Mouse (Mus musculus): ENCODE results near the gene Tspan5.

Gene Tspan5

DNA sequence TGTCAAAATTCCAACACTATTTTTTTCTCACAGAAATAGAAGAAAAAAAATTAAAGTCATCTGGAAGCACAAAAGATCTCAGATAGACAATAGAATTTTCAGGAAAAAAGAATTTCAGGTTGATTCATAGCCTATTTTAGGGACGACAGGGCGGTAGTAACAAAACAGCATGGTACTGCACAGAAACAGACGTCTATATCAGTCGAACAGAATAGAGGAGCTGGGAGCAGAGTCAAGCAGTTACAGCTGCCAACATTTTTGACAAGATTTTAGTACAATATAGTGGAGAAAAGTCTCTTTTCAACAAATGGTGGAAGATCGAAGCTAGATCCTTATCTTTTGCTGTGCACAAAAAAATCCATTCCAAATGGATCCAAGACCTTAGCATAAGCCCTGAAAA is 144.1 kb downstream of the Tspan5 start:
- no peak for DNase-seq

DNA sequence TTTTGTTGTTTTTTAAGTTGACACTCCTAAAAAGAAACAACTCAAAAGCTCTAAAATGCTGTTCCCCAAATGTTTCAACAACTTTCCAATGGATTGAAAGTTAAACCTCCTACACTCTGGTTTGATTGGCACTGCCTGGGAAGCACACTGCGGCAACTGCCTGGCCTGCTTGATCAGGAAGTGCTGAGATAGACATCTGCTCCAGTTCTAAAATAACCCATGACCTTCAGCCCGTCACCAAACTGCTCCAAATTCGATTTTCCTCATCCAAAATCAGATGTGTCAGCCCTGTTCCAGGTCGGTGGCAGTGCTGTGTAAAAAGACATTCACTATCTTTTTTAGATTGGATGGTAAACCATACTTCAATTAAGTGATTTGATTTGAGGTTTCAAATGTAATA is 147.2 kb downstream of the Tspan5 start:
- no peak for DNase-seq

DNA sequence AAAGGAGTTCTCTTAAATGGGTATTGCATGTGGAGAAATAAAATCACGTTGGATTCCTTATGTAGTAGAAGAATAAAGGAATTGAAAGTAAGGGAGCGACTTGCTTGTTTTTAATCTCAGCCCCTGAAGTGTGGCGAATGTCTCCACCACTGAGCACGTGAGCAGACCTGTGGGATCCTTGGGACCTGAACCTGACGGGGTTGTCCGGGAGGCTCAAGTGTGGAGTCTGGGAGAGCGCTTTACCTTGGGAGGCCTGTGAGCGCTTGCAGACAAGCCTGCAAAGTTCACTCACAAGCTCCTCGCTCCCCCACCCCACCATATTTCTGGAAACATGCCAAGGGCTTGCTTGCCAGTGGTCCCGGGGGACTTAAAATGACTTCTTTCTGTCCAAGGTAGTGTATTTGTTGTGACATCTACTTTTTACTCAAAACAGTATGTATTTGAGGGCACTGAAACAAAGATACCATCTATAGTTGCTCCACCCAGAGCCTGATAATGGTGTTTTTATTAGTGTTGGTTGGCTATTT is 147.8 kb downstream of the Tspan5 start:
- DNase-seq, result no peak

DNA sequence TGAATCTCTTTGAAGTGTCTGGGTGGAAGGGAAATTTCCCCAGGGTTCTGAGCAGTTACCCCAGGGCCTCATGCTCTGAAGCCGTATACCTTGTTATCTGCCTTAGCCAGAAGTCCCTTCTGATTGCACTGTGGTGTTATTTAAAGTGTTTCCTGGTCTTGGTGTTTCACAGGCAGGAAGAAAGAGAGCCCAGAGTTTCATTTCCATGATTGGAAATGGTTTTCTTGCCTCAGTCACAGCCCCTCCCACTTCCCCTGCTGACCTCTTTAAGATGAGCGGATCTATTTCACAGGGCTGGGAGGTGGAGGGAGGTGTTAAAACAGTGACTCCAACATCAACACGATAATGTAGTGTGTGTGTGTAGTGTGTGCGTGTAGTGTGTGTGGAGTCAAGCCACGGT is 151.5 kb downstream of the Tspan5 start:
- no peak for DNase-seq

DNA sequence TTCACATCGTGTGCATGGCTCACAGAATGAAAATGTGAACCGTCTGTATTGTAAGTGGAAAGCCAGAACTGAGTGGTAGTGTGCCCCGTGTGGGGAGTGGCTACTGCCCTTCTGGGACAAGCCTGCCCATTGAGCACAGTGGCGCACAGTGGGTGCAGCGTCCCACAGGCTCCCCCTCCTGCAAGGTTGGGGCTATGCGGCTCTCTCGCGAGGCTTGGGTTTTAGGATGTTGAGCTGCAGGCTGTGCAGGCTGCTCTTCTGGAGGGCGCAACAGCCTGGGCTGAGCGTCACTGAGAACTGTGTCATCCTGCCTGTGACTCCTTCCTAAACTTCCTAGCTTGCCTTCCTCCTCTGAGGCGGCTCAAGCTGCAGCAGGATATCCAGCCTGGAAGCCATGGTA is 155.5 kb downstream of the Tspan5 start:
- DNase-seq, result no peak

DNA sequence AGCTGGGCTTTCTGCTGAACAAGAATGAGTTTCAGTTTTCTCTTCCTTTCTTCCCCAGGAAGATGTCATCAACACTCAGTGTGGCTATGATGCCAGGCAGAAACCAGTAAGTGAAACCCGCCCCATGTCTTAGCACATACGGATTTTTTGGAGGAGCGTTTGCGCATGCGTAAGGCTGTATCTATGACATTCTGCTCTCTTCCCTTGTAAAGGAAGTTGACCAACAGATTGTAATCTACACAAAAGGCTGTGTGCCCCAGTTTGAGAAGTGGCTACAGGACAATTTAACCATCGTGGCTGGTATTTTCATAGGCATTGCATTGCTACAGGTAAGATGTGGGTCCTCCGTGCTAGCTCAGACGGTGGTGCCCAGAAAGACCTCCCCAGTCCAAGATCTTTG is 156.1 kb downstream of the Tspan5 start:
- DNase-seq, result no peak

DNA sequence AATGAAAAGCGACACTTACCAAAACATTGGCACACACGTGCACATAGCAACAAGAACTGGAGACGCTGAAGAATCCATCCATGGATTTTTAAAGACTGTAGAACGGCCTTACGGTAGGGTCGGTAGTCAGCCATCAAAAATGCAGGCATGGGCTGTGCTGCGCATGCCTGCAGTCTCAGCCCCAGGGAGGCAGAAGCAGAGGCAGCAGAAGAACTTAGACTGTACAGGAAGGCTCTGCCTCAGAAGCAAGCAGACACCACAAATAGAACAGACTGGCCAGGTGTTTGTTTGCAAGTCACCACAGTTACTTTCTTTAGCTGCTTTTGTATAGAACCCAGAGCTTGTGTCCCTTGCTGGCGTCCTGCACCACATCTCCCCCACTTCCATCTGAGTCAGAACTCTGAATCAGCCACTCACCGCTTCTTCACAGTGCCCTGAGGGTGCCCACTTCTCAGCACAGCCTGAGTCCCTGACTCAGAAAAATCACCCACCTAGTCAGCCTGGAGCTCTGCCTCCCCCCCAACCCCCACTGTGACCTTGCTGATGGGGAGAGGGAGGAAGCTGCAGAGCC is 158.7 kb downstream of the Tspan5 start:
- peak; percentile 26 for DNase-seq

DNA sequence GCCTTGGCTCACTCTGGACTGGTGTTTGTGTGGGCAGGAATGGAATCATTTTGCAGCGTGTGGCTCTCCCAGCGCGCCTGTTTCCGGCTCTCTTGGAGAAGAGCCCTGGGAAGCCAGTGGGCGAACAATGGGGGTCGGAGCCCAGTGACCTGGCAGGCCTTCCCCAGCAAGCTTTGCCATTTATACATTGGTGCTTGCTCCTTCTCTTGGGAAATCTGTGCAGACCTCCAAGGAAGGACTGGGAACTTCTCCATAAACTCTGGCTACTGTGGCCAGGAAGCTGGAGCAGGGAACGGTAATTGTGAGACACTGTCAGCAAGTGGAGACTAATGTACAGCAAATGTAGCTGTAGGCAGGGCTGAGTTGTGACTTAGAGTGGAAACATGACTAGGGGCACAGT is 163.7 kb downstream of the Tspan5 start:
- DNase-seq, result peak; percentile 52

DNA sequence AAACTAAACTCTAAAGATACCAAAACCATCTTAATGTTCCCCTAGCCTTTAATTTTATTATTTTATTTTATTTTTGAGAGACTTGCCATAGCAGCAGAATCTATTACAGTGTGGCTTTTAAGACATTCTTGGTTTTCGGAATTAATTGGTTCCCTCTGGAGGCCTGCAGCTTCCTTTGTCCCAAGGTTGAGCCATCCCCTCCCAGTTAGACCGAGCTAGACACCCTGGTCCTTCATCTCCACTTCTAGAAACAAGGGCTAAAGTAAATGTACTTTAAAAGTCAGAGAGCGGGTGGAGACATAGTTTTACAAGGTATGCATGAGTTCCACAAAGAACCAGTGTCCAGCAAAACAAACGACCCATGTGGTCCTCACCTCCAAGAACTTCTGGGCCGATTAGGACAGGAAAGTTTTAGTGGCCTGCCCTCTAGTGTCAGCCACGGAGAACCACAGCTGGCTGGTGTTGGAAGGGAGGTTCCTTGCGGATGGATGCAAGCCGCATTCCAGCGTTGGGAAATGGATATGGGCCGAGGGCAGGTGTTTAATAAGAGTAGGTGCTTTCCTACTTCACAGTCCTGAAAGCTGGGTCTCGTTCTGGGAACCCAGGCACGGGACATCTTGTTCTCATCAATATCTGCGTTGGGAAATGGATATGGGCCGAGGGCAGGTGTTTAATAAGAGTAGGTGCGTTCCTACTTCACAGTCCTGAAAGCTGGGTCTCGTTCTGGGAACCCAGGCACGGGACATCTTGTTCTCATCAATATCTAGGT is 164.3 kb downstream of the Tspan5 start:
- DNase-seq, result peak; percentile 88

DNA sequence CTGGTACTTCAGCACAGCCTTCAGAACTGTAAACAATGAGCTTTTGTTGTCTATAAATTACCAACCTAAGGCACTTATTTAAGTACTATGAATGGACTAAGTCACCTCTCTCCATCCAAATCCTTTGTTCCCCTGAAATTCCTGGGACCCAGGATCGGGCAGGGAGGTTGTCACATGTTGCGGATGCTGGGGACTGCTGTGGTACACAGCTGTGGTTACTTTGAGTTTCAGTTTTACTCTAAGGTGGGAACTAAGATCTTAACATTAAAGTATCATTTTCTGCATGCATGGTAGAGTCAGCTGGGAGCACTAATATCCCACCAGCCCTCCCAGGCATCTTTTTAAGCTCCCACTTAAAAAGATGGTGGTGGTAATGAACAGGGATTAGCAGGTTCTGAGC is 167.3 kb downstream of the Tspan5 start:
- no peak for DNase-seq

DNA sequence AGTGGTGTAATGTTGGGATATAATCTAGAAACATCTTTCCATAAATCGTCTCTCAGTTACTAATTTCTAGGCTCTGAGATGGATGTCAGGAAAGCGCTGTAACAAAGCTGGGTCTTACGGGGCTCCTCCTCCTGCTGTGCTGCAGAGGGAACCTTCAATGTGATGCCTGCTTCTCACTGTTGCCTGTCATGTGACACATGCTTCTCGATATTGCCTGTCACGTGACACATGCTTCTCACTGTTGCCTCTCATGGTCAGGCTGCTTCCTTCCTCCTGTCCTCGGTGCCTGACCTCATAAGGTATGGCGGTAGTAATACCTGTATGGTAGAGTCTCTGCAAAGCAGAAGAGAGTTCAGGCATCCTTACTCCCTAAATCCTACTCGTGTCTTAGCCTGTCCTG is 170.5 kb downstream of the Tspan5 start:
- DNase-seq, result no peak

DNA sequence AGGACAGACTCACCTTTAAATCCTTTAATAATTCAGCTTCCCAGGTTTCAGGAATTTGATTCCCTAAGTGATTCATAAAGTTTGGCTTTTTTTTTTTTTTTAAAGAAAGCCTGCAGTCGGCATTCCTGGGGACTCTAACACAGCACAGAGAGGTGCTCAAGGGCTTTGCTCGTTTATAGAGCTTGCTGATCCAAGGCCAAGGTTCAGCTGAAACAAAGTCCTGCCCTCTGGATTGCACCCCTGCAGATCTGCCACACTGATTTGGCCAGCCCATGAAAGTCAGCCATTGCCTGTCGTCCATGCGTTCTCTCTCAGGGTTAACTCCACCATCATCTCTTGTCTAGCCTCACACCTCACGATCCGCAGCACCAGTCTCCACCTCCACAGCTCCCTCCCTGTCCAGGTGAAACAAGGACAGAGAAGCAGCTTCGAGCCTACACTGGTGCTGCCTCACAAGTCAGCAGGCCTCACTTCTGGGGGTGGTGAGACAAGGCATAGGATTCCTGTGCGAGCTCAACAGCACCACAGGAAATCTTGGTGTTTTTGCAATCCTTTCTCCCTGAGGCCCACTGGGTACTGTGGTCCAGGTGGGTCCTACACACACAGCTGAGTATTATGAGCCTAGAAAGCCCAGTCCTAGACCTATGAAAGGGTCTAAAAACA is 172.8 kb downstream of the Tspan5 start:
- DNase-seq, result no peak

DNA sequence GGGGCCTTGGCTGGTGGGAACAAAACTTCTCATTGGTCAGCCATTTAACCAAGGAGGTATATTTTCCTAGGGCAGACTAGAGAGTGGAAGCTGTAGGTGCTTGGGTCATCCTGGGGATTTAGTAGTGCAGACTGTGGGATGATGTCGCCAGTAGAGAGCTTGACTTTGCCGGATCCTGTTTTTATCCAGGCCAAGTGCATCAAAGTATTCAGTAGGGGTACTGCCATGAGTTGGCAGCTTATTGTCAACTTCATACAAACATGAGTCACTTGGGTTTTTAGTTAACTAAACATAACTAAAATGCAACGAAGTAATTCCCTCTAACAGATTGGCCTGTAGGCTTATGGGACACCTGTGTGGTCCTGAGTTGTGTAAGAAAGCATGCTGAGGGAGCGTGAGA is 174.6 kb downstream of the Tspan5 start:
- DNase-seq, result no peak

DNA sequence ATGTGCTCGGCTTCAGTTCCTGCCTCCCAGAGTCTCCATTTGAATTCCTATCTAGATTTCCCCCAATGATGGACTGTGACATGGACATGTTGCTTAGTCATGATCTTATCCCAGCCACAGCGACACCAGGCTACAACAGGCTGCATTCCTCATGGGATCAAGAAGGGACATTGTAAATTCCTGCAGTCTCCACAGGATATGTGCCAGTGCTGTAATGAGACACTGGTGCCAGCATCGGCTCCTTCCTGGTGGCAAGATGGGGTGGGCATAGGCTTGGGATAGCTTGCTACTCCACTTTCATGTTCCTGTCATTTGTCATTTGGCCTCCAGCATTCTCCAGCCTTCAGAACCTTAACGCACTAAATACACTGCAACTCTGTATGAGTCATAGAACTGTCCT is 175.0 kb downstream of the Tspan5 start:
- no peak for DNase-seq

DNA sequence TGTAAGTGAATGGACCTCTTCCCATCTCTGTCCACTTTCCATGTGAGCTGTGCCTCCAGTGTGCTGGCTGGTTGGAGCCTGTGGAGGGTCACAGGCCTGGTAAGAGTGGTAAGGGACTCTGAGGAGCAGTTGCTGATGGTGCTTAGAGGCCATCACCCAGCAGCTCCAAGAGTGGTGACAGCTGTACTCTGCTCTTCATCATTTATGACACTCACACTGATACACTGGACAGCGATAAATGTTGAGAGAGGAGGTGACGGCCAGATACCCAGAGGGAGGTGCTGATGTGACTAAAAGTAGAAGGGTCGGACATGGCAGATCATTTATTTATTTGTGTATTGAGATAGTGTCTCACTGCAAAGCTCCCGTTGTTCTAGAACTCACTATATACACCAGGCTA is 176.2 kb downstream of the Tspan5 start:
- no peak for DNase-seq

DNA sequence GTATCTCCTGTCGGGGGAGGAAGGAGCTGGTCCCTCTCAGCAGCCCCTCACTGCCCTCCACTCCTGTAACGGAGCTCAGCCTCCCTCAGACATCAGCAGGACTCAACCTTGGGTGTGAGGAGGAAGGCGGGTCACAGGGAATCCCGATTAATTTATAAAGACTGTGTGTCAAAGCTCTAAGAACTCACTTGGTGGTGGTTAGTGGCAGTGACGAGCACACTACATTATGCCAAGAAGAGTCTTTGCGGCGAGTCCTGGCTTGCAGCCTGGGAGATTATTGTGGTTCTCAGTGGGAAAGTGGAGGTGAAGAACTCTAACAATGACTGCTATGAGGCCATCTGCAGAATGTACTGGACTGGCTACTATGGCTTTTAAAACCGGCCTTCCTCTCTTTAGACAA is 184.2 kb downstream of the Tspan5 start:
- DNase-seq, result no peak

DNA sequence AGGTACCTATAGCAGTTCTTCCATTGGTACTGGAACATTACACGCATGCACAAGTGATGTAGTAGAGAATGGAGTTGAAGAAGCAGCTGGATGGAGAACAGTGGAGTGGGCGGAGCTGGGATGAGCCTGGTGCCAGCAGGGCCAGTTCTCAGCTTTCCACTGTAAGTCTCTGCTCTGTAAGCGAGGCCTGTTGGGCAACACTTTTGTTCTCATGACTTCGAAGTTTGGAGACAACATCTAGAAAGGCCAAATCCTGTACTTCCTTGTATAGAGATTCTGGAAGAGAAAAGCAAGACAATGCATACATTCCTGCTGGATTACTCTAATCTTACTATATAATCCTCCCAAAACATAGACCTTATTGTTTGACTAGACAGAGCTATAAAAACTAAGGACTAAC is 185.4 kb downstream of the Tspan5 start:
- DNase-seq, result no peak

DNA sequence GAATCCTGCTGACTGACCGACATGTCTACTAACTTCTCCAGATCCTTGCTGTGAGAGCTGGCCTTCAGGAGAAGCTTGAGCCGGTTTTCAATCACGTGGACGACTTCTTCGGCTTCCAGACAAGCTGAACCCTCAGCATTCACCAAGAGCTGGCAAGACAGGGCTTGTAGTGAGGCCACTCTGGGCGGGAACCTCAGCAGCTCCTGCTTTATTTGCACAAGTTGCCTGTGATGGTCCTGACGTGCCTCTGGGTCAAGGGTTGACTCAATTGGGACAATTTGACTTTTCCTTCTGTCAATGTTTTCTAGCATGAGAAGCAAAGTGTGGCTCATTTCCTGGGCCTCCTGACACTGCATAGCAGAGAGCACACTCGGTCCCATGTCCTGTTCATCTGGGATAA is 194.8 kb downstream of the Tspan5 start:
- DNase-seq, result no peak

DNA sequence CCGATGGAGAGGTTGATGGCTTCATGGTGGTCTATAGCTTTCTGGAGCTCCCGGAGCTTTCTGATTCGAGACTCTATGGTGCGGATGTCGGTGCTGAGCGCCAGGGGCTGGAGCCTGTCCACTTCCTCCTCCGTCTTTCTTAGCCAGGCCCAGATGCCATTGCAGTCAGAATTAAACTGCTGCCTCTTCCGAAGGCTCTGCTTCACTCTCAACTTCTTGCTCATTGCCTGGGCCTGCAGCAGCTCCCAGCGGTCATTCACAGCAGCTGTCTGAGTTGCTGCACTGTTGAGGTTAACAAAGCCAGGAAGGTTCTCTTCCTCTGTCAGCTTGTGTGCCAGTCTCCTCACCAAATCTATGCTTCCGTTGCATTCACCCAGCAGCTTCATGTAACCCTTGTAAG is 195.2 kb downstream of the Tspan5 start:
- DNase-seq, result no peak

DNA sequence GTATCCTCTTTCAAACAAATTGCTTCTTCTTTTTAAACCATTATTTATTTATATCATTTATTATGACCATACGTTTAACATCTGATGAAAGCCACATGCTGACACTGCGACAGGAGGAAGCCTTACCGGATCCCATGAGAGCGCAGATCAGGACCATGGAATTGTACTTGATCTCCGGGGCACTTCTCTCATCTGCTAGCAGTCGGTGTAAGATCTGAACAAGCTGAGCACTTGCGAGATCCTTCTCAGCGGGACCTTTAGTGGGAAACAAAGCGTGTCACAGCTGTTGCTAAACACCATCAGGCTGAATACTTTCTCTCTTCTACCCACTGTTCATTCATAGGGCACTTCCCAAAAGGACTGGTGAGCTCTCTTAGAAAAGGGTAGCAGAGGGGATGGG is 199.6 kb downstream of the Tspan5 start:
- no peak for DNase-seq

DNA sequence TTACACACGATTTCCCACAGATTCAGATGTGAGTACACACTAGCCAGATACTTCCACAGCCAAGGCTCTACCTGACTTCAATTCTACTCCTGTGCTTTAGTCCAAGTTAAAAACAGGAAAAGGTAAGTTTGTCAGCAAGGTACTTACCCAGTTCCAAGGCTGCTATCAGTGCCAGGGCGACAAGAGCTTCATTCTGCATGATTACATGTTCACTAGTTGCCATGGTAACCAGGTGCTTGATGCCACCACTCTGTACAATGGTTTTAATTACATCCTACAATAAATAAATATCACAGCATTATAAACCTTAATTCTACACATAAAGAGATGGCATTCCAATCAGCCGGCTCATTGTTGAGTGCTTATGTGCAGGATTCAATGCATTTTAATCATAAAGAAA is 203.5 kb downstream of the Tspan5 start:
- no peak for DNase-seq

DNA sequence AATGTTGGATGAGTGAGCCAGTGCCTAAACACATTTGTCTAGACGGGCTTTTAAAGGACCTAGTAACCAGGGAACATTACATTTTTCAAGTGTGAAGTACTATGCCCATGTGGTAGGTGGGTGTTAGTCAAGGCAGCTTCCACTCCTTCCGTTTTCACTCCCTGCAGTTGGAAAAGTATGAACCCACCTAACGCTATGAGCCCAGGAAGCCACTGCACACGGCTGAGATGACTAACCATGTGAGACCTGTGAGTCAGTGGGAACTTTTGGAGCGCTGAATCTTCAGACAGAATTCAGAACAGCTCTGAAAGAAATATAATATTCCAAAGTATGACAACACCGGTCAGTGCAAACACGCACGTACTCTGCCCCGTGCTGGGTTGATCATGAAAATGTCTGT is 207.1 kb downstream of the Tspan5 start:
- no peak for DNase-seq

DNA sequence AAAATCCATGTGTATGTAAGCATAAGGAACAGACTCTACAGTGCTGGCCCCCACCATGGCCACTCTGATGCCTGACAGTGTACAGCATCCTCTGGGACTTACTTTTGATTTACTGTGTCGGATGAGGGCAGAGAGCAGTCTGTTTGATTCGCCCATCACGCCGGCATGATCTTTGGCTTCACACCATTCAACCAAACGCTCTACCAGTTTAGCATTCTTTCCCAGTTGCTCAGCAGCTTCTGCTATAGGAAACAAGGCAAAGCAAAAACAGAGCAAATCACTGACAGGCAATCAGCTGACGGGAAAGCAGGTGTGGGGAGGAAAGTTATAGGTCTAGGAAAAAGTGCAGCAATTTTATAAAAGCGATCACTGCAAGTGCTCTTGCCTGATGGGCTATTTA is 213.2 kb downstream of the Tspan5 start:
- DNase-seq, result no peak

Data from lung, postnatal 10 days (tissue).